Mouse (Mus musculus) kidney, adult 2 months (tissue): ENCODE results near the gene Atp8a1. TPM values are rescaled to one million over a fixed set of nuclear protein-coding genes. Genes with fewer than 3 reads are reported as not detected.

Source experiments
- DNase-seq: peaks from one replicate; pipeline ENCODE4 v3.0.0; 2021
- H3K27ac ChIP-seq: fragments of 200-500 bp; 2 replicates; pipeline ENCODE4 v1.5.1; 2012; ENCODE audit warnings: low read depth, low read length, control low read depth, inconsistent platforms; ENCODE audit not compliant: insufficient read depth
- H3K27me3 ChIP-seq: fragments of 200-500 bp; replicated peaks from 2 replicates; pipeline ENCODE4 v1.6.1; 2012; ENCODE audit warnings: mild to moderate bottlenecking, moderate library complexity, low read length, inconsistent platforms; ENCODE audit not compliant: control insufficient read depth, insufficient read depth
- H3K36me3 ChIP-seq: fragments of 200-500 bp; 2 replicates; pipeline ENCODE4 v1.6.1; 2012; ENCODE audit warnings: mild to moderate bottlenecking, moderate library complexity, low read length, inconsistent platforms; ENCODE audit not compliant: control insufficient read depth, insufficient read depth
- H3K4me1 ChIP-seq: fragments of 200-500 bp; 2 replicates; pipeline ENCODE4 v1.6.1; 2011; ENCODE audit warnings: low read length; ENCODE audit not compliant: control insufficient read depth, insufficient read depth
- H3K4me3 ChIP-seq: fragments of 200-500 bp; 2 replicates; pipeline ENCODE4 v1.5.1; 2011; ENCODE audit warnings: mild to moderate bottlenecking, low read depth, low read length, control low read depth; ENCODE audit not compliant: insufficient read depth
- CTCF ChIP-seq: fragments of 200-500 bp; conservative IDR thresholded peaks from 2 replicates; pipeline ENCODE4 v1.5.1; 2011; ENCODE audit warnings: low read depth, mild to moderate bottlenecking, control low read depth, low read length, moderate library complexity, mixed read lengths; ENCODE audit not compliant: insufficient read depth, insufficient read length
- POLR2A ChIP-seq: fragments of 200-500 bp; IDR thresholded peaks from one replicate; pipeline ENCODE4 v1.6.1; 2011; ENCODE audit warnings: low read depth, low read length, control low read depth
- WGBS: fragments of 180-500 bp; shearing (Covaris S2); methylation state at CpG from one replicate; pipeline ENCODE4 v1.1.7; 2018; 5-methylcytosine and 5-hydroxymethylcytosine counted together
- polyA plus RNA-seq: library from polyadenylated mRNA; depleted of rRNA; stranded (reverse); fragments of >200 nt; gene quantifications from 2 replicates; pipeline ENCODE4 v1.2.3, GENCODE M21; 2012

The Atp8a1 gene
- polyA plus RNA-seq, 1 experiment, result 5.1 TPM

- no peak for DNase-seq
- TF ChIP-seq POLR2A (no peak), CTCF (no peak)
Observed at GRCm38 (mm10) chr5:67864508-67865060, 17.4 kb upstream of the Atp8a1 start.

GRCm38 (mm10) chr5:67863950-67864391 lies 16.7 kb upstream of the Atp8a1 start:
- TF ChIP-seq POLR2A (no peak), CTCF (no peak)
- 49% methylated on average over 10 of the region's 10 CpGs for WGBS
- no peaks in the 10 kb centered on the region for H3K27me3 ChIP-seq
- no peak overlapping the region for H3K4me3 ChIP-seq
- no peak for DNase-seq
- no peaks in the 10 kb centered on the region for H3K36me3 ChIP-seq
- no peaks in the 10 kb centered on the region for H3K4me1 ChIP-seq
- no peak overlapping the region for H3K27ac ChIP-seq

More at GRCm38 (mm10) chr5:67864508-67865060, 17.4 kb upstream of the Atp8a1 start:
- no peaks in the 10 kb centered on the region for H3K4me1 ChIP-seq
- 67% methylated on average over 2 of the region's 2 CpGs for WGBS
- H3K36me3 ChIP-seq, result no peaks in the 10 kb centered on the region
- H3K4me3 ChIP-seq, result no peak overlapping the region
- no peaks in the 10 kb centered on the region for H3K27me3 ChIP-seq
- H3K27ac ChIP-seq, result no peak overlapping the region

GRCm38 (mm10) chr5:67854963-67855606 lies 7.9 kb upstream of the Atp8a1 start:
- Histone ChIP-seq H3K27ac (no peak overlapping the region), H3K36me3 (no peaks in the 10 kb centered on the region), H3K27me3 (no peaks in the 10 kb centered on the region), H3K4me3 (no peak overlapping the region), H3K4me1 (no peaks in the 10 kb centered on the region)
- TF ChIP-seq POLR2A (no peak), CTCF (no peak)
- DNase-seq, result no peak
- 73% methylated on average over 6 of the region's 6 CpGs for WGBS

- Histone ChIP-seq H3K36me3 (no peaks in the 10 kb centered on the region), H3K27ac (no peak overlapping the region), H3K4me3 (no peak overlapping the region), H3K27me3 (no peaks in the 10 kb centered on the region), H3K4me1 (no peaks in the 10 kb centered on the region)
- no peak for TF ChIP-seq POLR2A
- TF ChIP-seq CTCF, result no peak
- 77% methylated on average over 2 of the region's 2 CpGs for WGBS
- DNase-seq, result no peak
Observed at GRCm38 (mm10) chr5:67852860-67853259, 5.6 kb upstream of the Atp8a1 start.

GRCm38 (mm10) chr5:67849411-67849810 lies 2.2 kb upstream of the Atp8a1 start:
- H3K27me3 ChIP-seq, result no peaks in the 10 kb centered on the region
- H3K4me1 ChIP-seq, result no peaks in the 10 kb centered on the region
- no peak overlapping the region for H3K27ac ChIP-seq
- 72% methylated on average over 4 of the region's 4 CpGs for WGBS
- H3K36me3 ChIP-seq, result no peaks in the 10 kb centered on the region
- no peak overlapping the region for H3K4me3 ChIP-seq
- no peak for DNase-seq
- TF ChIP-seq POLR2A, result no peak
- no peak for TF ChIP-seq CTCF

- WGBS, result 65% methylated on average over 12 of the region's 12 CpGs
- H3K4me3 ChIP-seq, result no peak overlapping the region
- no peaks in the 10 kb centered on the region for H3K27me3 ChIP-seq
- H3K36me3 ChIP-seq, result no peaks in the 10 kb centered on the region
- H3K27ac ChIP-seq, result no peak overlapping the region
- 0 out of 2 replicates have a peak, but pooled peaks cover 2% of the 10 kb centered on the region for H3K4me1 ChIP-seq
- DNase-seq, result no peak
- TF ChIP-seq CTCF (no peak), POLR2A (no peak)
Observed at GRCm38 (mm10) chr5:67848511-67849014, 1.3 kb upstream of the Atp8a1 start.
